Mouse (Mus musculus) lung, postnatal 10 days (tissue): ENCODE results near the gene Syndig1.

Experiments
- DNase-seq: peaks from one replicate; pipeline ENCODE4 v3.0.0; 2021

The Syndig1 gene

GRCm38 (mm10) chr2:149877954-149878353, 48.9 kb downstream of the Syndig1 start:
- no peak for DNase-seq

- DNase-seq, result no peak
Observed at GRCm38 (mm10) chr2:149887634-149888033, 58.6 kb downstream of the Syndig1 start.

DNA sequence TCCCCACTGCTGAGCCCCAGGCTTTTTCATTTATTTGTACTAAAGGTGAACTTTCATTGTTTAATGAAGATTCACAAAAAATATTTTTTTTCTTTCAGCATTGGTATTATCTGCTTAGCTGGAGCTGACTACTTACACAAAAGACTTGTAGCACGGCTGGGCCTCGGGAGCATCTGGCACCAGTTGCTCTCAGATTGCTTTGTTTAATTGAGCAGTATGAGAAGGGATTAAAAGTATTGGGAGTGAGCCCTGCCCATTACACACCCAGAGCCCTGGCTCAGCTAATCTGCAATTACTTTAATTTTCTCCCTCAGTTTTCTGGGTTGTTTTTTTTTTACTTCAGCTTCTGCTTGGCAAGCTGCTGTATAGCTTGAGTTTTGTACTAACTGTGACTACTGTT, 62.6 kb downstream of the Syndig1 start:
- no peak for DNase-seq

DNA sequence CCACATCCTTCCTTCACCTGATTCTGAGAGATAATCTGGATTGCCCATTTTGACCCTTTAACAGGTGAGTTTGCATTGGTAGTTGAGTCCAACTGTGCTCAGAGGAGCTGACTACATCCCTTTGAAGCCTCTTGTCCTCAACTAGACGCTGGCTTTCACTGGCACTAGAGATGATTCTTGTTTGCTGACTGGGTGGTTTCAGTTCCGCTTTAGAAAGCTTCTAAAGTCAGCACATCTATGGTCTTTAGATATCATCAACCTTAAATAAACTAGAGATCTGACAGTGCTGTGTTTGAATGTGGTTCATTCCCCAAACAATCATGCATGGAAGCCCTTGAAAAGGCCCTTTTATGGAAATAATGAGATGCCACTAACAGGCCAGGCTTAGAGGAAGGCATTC, 67.3 kb downstream of the Syndig1 start:
- no peak for DNase-seq

GRCm38 (mm10) chr2:149899615-149900014, 70.6 kb downstream of the Syndig1 start:
- no peak for DNase-seq

GRCm38 (mm10) chr2:149900606-149901005, 71.6 kb downstream of the Syndig1 start:
- DNase-seq, result no peak

GRCm38 (mm10) chr2:149904405-149904804, 75.4 kb downstream of the Syndig1 start:
- DNase-seq, result no peak

DNA sequence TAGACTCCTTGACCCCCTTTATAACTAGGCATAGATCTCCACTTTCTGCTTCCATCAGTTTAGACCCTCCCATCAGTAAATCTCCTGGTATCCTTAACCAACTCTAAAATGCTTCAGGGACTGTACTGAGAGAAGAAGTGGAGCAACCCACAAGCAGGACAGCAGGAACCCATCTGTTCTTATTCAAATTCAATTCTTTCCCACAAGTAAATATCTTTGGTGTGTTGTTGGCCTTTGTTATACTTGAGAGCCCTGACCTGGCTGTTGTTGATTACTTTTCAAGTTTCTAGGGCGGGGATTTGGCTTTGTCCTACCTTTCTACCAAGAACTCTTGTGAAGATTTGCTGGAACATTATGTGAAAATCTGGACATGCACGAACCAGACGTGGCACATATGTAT, 77.7 kb downstream of the Syndig1 start:
- no peak for DNase-seq

DNA sequence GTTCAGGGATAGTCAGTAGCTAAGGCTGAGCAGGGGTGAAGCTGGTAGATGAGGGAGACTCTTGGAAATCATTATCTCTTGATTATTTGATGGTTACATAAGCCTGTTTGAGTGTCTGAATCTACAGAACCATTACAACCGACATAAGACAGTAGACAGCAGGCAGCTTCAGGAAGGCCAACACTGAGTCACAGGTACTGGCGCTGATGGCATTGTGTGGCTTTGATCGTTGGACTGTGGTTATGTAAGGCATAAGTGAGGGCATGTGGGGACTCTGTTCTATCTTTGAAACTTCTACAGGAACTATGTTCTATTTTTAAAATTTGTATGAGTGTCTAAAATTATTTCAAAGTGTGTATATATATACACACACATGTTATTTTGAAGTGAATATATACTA, 88.2 kb downstream of the Syndig1 start:
- DNase-seq, result no peak

GRCm38 (mm10) chr2:149923561-149923960, 94.5 kb downstream of the Syndig1 start:
- no peak for DNase-seq

DNA sequence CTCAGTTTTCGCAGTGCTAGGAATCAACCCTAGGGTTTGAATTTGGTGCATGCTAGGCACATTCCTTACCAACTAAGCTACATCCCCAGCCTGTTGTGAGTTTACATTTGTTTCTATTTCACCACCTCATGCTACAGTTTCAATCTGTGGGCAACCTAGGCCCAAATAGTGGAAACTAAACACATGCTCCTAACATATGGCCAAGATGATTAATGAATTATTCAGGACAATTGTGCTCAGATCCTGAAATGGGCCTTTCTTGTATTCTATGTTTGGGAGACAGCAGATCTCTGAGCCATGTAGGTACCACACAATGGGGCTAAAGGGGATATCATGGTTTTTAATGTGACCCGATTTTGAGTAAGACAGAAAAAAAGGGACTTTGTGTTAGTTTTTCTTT, 96.9 kb downstream of the Syndig1 start:
- DNase-seq, result no peak

DNA sequence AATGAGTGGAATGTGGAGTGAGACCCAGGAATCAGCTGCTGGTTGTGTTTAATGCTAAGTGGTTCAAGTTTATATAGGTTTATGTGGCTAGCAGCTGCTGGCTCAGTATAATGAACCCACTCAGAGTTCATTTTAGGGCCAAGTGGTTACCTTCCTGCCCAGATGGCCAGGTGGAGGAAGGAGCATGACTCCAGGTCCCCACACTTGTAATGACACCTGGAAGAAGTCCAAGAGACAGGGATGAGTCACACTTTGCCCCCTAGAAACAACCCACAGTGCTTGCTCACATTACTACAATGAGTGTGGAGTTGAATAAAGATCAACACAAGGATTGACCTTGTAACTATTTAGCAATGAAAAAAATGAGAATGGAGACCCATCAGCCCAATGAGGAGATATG, 98.0 kb downstream of the Syndig1 start:
- no peak for DNase-seq

GRCm38 (mm10) chr2:149927481-149927880, 98.5 kb downstream of the Syndig1 start:
- DNase-seq, result no peak

DNA sequence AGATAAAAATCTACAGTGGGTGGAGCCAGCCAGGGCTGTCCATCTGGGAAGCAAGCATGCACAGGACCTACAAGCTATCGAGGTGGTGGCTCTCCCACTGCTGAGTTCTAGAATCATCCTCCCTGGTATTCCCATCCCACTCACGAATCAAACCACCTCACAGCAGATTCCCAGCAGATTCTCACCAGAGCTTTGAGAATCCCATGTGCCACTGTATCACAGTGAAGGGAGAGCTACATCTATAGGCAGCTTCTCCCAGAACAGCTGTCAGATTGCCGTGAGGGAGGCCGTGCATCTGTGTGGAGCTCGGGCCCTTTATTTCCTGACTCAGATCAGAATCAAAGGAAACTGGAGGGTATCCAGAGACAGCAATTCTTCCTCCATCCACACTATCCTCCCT, 101.0 kb downstream of the Syndig1 start:
- no peak for DNase-seq

- DNase-seq, result no peak
Observed at GRCm38 (mm10) chr2:149931111-149931510, 102.1 kb downstream of the Syndig1 start.

- DNase-seq, result no peak
Observed at GRCm38 (mm10) chr2:149932095-149932494, 103.1 kb downstream of the Syndig1 start.

DNA sequence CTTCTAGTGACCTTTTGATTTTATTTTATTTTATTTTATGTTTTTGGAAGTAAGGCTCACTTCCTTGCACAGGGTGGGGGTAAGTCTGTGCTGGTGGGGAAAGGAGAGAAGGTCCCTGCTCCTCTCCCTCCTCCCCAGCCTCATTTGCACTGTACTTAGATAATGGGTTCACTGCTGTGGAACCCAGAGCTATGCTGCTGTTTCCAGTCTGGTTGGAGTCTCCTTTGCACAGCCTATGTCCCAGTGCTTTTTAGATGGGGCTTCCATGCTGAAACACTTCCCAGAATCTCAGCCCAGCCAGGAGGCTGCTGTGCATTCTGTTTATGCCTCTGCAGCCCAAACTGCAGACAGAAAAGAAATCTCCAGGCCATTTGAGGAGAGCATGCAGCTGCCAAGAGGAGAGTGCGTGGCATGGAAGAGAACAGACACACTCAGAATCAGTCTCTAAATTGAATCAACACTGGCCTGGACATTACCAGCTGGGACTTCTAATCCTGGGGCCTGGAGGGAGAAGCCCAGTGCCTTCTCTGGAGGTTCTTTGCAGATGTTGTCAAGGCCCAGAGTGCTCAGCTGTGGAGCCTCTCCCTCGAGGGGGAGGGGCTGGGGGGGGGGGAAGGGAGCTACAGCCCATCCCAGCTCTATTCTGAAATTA, 104.4 kb downstream of the Syndig1 start:
- DNase-seq, result peak; percentile 6

GRCm38 (mm10) chr2:149934139-149934538, 105.1 kb downstream of the Syndig1 start:
- no peak for DNase-seq

DNA sequence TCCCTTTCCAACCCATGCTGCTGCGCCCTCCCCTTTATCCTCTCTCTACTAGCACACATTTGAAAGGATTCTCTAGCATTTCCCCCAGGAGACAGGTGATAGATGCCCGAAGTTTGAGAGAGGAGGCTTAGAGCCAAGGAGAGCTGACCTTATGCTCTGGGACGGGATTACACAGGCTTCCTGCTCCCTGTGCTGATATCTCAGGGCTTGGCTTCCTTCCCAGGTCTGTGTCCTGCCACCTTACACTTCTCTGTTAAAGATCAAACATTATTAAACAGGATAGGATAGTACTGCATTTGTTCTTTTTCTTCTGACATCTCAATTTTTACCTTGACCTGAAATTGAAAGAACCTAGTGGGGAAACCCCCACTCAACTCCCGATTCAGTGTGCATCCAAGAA, 109.8 kb downstream of the Syndig1 start:
- DNase-seq, result no peak

DNA sequence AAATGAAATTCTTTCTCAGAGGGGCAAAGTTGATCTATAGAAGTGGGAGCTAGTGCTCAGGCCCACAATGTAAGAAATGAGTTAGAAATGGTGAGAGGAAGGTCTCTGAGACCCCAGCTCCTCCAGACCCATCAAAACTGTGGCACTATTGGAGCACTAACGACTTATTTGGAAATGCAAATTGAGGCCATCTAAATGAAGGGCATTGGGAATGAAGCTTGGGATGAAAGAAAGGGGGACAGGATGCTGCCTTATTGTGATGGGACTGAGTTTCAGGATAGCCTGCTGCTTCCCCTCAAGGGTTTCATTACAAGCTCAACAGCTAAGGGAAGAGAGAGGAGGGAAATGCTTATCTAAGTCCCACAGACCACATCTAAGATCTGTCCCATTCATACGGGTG, 110.6 kb downstream of the Syndig1 start:
- no peak for DNase-seq

GRCm38 (mm10) chr2:149950641-149951040, 121.6 kb downstream of the Syndig1 start:
- DNase-seq, result no peak

DNA sequence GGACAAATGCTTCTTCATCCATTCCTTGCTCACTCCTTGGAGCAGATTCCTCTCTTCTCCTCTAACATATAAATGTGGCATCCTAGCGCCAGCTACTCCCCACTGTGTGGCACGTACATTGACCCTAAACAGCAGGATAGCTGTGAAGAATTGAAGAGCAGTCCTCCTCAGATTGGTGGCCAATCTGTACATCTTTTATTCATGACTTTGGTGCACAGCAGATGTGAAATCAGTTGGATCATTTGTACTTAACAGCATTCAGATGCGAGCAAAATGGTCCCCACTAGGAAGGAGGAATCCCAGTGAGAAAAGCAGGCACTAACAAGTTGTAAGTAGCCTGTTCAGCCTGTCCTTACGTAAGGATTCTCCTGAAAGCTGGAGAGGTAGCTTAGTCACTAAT, 142.0 kb downstream of the Syndig1 start:
- DNase-seq, result no peak

DNA sequence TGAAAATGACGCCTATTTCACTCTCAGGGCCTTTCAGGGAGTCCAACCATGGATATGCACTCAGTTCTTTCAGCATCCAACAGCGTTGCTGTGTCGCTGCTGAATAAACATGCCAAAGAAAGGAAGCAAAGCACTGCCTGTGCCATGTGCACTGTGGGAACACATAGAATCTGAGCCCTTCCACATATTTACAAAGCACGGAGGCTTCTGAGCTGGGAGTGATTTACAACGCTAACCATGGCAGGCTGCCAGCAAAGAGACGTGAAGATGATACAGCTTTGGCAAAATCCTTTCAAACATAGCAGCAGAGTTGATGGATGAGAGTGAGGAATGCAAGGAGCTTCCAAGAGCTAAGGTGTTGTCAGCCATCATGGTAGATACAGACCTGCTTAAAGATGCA, 144.6 kb downstream of the Syndig1 start:
- DNase-seq, result peak; percentile 30

DNA sequence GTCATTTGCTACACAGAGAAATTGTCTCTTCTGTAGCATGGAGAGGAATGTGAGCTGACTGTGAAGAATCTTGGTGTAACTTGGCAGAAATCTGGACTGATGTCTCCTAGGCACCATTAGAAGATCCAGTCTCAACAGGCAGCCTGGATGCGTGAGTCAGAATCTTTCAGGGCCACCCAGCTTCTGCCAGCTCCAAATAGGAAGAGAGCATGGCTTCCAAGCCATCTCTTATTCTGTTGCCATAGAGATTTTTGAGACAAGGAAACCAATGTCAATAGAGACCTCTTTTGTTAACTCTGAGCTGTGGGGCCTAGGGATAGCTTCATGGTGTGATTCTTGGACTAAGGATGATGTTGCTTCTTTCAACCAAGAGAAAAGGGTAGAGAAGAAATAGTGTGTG, 151.4 kb downstream of the Syndig1 start:
- no peak for DNase-seq

GRCm38 (mm10) chr2:149982466-149982865, 153.5 kb downstream of the Syndig1 start:
- DNase-seq, result no peak

DNA sequence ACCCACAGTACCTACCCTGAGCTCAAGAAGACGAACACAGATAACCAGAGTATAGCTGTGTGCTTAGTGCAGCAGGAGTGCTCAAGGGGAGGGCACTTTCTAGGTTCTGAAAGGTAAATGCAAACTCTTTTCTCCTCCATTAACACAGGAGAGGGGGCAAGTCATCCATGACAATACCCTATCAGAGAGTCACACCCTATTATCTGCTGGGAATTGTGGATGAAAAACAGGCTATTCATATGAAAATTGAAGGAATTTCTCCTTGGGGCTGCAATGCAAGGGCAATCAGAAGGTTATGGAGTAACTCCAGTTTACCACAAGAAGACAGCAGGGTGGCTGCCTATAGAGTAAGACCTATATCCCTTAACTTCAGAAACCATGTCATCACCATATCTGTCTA, 154.1 kb downstream of the Syndig1 start:
- DNase-seq, result no peak
